Mouse (Mus musculus) WW6 (cell line): Measurements from ENCODE around the gene Syn1.
A peak's percentile ranks its signal among the peaks of the same experiment; 100 is the strongest.

Source experiments
- DNase-seq: peaks from one replicate; pipeline ENCODE4 v3.0.0-alpha.2; 2013; ENCODE audit warnings: low read depth, low spot score

The Syn1 gene

GRCm38 (mm10) chrX:20920844-20921364, at the start of gene Syn1:
Syn1 (minus strand) TSS chrX:20921004.
- DNase-seq = peak; percentile 72

DNA sequence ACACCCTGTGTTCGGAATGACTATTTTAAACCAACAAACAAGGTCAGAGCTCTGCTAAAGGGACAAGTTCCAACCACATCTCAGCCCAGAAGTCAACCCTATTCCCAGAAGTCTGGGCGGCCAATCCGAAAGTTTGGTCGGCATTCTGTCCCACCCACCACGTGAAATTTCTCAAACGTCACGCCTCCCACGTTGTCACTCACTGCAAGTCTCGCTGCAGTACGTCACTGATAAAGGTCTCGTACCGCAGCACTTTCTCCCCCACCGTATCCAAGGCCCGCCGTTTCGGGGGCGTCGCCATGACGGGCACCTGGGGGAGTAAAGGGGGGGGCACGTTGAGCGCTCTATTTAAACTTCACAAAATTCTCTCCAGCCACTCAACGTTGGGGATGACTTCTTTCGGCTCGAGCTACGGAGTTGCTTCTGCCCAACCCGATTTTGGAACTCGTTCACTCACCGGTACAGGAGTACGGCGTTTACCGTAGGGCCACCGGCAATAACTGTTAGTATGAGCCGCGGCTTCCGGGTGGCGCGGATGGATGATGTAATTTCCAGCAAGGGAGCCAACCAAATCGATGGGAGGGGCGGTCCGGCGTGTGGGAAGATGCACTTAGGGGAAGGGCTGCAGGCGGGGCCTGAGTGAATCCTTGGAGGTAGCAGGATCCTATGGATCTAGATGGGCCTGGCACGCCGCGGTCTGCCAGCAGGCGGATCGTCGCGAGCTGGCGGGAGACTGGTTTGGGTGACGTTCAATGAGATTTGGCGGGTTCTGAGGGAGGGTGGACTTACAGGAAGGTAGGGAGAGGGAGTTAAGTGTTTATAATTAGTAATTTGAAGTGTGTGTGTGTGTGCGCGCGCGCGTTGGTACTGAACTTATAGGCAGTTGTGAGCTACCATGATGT, 40.9 kb upstream of the Syn1 start, which contains the start of gene Uxt:
Gene Uxt (minus strand): TSS at position 541 of the 902 bp plus-strand sequence.
- peak; percentile 80 for DNase-seq

DNA sequence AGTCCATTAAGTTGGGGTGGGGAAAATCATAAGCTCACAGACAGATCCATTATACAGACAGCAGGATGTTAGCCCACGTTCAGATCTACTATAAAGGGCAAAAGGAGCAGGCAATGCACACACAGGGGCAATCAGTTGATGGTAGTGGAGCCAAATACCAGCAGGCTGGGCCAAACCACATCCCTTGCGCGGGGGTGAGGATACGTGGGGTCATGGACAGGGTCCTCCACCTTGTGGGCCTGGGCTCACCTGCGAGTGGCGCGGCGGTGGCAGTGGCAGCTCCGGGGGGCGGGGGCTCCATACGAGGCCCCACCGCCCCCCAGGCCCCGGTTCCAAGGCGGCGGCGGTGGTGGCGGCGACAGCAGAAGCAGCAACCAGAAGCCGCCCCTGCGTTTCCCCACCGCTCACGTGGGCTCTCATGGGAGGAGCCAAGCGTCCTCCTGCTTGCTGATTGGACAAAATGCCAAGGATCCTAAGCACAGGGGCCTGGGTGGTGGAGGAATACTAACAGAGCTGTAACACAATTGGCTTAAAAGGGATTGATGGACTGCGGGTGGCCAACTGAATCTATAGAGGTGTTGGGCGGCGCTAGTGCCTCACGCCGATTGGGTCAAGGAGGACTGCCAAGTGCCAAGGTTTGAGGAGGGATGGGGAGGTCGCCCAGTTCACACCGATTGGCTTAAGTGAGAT, 29.5 kb upstream of the Syn1 start, which contains the start of gene Elk1:
Gene Elk1 (minus strand): TSS at position 418 of the 690 bp plus-strand sequence.
- DNase-seq = peak; percentile 69

GRCm38 (mm10) chrX:20946055-20946454, 25.3 kb upstream of the Syn1 start:
- no peak for DNase-seq

GRCm38 (mm10) chrX:20931963-20932362, 11.2 kb upstream of the Syn1 start:
- no peak for DNase-seq

- DNase-seq = no peak
These were observed 10.6 kb upstream of the Syn1 start, which contains the start of gene Cfp for GRCm38 (mm10) chrX:20931364-20931763. Cfp (minus strand) TSS chrX:20931555.

GRCm38 (mm10) chrX:20929859-20930258, 9.1 kb upstream of the Syn1 start:
- DNase-seq = no peak

DNA sequence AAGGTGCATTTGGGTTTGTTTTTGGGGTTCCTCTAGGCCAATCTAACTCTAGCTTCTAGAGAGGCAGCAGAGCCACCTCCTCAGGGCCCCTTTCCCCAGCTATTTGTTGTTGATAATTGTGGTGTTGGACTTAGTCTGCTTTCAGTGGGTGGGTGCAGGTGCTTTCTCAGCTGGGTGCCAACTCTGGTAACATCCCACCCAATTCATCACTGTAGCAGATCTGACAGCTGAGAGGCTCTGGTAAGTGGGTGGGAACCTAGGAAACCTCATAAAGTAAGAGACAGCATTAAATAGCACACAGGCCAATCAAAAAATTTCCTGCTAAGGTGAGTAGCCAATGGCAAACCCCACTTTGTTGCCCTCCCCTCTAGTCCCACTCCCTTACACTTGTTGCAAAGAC, 4.2 kb upstream of the Syn1 start:
- no peak for DNase-seq

DNA sequence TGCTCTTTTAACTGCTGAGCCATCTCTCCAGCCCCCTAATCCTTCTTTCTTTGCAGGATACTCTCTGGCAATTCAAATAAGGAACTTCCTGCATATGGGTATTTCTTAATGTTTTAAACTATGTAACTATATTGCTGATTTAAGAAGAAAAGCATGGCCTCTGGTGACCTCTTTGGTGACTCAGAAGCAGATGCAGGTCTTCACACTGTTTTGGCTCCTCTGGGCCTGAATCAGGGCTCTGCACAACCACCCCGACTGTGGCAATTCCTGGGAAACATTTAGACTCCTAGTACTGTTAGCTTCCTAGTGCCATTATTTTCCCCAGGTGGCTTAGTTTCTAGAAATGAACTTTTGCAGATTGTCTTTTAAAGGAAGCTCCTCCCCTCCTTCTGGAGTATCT, 2.7 kb upstream of the Syn1 start:
- no peak for DNase-seq

DNA sequence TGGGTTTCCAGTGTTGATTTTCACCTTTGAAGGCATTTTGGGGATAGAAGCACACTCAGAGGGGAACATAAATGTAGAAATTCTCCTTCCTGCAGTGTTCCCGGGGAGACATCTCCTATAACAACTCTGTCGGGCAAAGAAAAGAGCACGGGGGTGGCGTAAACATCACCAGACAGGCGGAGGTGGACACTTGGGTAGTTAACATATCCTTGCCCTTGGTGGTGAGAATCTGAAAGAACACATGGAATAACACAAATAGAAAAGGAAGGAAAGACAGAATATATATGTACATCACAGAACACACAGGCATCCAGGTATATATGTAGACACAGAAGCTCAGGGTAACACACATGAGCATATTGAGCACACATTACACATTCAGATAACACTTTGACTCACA, 562 bp upstream of the Syn1 start:
- DNase-seq = no peak

DNA sequence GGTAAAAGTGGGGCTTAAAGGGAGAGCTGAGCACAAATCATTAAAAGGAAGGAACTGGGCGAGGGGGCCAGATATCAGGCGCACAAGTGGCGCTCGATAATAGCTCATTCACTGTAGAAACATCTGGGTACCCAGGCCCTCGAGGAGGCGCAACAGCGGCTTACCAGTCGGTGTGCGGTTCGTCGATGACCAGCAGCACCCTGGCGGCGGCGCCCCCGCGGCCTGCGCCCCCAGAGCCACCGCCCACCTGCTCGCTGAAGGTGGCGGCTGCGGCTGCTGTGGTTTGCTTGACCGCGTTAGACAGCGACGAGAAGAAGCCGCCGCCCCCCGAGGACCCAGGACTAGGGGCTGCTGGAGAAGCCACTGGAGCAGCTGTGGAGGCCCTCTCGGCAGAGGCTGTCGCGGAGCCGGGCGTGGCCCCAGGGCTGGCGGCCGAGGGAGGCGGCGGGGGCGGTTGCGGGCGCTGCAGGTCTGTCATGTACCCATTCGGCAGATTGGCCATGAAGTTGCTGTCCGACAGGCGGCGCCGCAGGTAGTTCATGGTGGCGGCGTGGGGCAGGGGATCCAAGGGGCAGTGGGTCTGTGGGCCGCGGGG, 458 bp downstream of the Syn1 start:
- DNase-seq = no peak

DNA sequence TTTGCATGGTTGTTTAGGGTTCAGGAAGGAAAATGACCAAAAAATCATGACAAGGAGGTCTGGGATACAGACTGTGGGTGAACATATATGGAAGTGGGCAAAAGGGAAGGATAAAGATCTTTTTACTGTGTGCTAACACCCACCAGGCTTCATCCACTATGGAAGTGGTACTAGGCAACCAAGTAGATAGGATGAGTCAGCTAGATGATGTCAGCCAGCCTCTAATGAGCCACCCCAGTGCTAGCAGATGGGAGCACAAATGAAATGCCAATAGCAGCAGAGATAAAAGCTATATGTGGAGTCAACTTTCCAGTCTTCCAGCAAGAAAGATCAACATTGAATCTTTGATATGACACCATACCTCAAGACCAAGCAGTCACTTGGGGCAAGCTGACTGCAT, 5.7 kb downstream of the Syn1 start:
- no peak for DNase-seq

DNA sequence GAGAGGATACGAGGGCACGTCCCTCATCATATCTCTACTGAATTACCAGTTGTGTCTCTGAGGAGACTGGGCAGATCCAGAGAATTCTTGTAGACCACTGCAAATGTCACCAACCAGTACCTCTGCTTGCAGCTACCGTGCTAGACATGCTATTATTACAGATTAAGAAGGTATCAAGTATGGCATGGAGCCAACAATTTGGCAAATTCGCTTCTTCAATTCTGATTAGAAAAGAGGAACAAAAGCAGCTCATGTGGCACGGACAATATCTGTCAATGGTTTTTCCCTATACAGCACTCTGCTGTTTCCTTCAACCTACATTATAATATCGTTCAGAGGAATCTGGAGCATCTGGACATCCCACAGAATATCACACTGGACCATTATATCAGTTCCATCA, 7.1 kb downstream of the Syn1 start:
- DNase-seq = no peak

DNA sequence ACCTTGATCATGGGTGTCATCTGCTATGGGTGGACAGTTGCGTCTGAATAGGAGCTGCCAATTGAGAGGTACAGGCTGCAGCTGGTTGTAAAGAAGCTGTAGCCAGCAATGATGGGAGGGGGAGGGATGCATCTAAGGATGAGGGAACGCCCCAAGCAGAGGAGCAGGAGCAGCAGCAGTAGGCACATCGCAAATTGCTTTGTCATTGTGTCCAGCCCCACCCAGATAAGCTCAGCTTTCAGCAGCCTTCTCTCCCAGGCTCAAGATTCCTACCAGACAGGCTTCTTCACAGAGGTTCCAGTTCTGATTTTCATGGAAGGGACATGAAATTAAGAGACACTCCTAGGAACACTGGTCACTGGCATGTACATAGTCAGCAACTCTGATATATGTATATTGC, 10.7 kb downstream of the Syn1 start:
- peak; percentile 24 for DNase-seq

- DNase-seq = no peak
These were observed 45.6 kb downstream of the Syn1 start for GRCm38 (mm10) chrX:20875241-20875640.

- DNase-seq = peak; percentile 61
These were observed 47.8 kb downstream of the Syn1 start for GRCm38 (mm10) chrX:20872928-20873500.

- no peak for DNase-seq
These were observed 50.8 kb downstream of the Syn1 start, which contains the start of gene Timp1 for GRCm38 (mm10) chrX:20869962-20870513. Timp1 (plus strand) TSS chrX:20870166.

DNA sequence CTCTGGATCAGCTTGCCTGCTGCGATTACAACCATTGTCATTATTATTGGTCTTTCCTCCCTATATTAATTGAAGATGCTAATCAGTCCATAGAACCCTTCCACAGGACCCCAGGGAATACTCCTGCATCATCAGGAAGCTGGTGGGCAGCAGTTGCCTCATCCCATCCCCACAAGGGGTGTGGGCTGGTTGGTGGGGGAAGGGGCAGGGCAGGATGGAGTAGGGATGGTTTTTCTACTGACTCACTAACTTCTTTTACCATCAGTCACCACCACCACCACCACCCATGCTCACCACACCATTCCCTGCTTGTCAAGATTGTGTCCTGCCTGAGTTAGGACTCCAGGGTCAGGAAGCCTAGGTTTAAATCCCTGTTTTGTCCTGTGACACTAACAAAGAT, 51.6 kb downstream of the Syn1 start:
- DNase-seq = no peak

DNA sequence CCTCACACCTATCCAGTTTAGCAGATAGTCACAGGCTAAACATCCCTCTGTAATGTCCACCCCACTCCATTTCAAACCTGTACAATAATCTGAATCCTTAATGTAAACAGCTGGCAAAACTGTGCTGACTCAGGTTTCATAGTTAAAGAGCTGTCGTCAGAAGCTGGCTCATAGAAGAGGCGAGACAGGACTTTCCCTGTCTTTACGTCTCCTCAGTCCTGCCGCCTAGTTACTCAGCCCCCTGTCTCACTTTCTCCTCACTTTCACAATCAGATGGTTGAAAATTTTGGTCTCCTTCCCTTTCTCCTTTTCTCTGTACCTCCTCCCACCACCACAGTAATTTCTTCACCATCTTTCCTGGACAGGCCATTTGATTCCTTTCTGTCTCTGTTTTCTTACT, 52.7 kb downstream of the Syn1 start:
- DNase-seq = no peak

- DNase-seq = no peak
These were observed 57.4 kb downstream of the Syn1 start for GRCm38 (mm10) chrX:20863161-20864101.
